Mouse (Mus musculus) ZHBTc4 (cell line): Measurements from ENCODE around the gene AU022252.
A peak's percentile ranks its signal among the peaks of the same experiment; 100 is the strongest.

Experiments used
- DNase-seq: peaks from one replicate; pipeline ENCODE4 v3.0.0-alpha.2; 2011; ENCODE audit warnings: low read depth, low spot score

Gene AU022252

GRCm38 (mm10) chr4:119232410-119233255 lies at the start of gene AU022252, which contains the start of gene P3h1:
AU022252 (minus strand) TSS chr4:119232712.
P3h1 (plus strand) TSS chr4:119232915.
- peak; percentile 99 for DNase-seq

GRCm38 (mm10) chr4:119278784-119279183 lies 46.3 kb upstream of the AU022252 start:
- peak; percentile 62 for DNase-seq

- no peak for DNase-seq
Measured at GRCm38 (mm10) chr4:119275726-119276125, 43.2 kb upstream of the AU022252 start.

GRCm38 (mm10) chr4:119275226-119275625 lies 42.7 kb upstream of the AU022252 start:
- DNase-seq = no peak

GRCm38 (mm10) chr4:119274627-119275026 lies 42.1 kb upstream of the AU022252 start:
- DNase-seq = no peak

- no peak for DNase-seq
Measured at GRCm38 (mm10) chr4:119266606-119267005, 34.1 kb upstream of the AU022252 start.

GRCm38 (mm10) chr4:119263459-119263858 lies 30.9 kb upstream of the AU022252 start:
- DNase-seq = no peak

GRCm38 (mm10) chr4:119262483-119262882 lies 30.0 kb upstream of the AU022252 start:
- no peak for DNase-seq

- DNase-seq = peak; percentile 68
Measured at GRCm38 (mm10) chr4:119261087-119261713, 28.7 kb upstream of the AU022252 start.

- DNase-seq = peak; percentile 76
Measured at GRCm38 (mm10) chr4:119259344-119260254, 27.1 kb upstream of the AU022252 start.

- no peak for DNase-seq
Measured at GRCm38 (mm10) chr4:119257083-119257482, 24.6 kb upstream of the AU022252 start.

GRCm38 (mm10) chr4:119255351-119255750 lies 22.8 kb upstream of the AU022252 start, which contains the start of gene Cldn19:
Cldn19 (plus strand) TSS chr4:119255414.
- no peak for DNase-seq

- DNase-seq = no peak
Measured at GRCm38 (mm10) chr4:119254012-119254618, 21.6 kb upstream of the AU022252 start.

GRCm38 (mm10) chr4:119252025-119252808 lies 19.7 kb upstream of the AU022252 start:
- DNase-seq = no peak

GRCm38 (mm10) chr4:119248407-119248965 lies 16.0 kb upstream of the AU022252 start:
- no peak for DNase-seq

- DNase-seq = peak; percentile 96
Measured at GRCm38 (mm10) chr4:119247462-119248235, 15.1 kb upstream of the AU022252 start.

GRCm38 (mm10) chr4:119246688-119247225 lies 14.2 kb upstream of the AU022252 start:
- DNase-seq = no peak

GRCm38 (mm10) chr4:119245961-119246360 lies 13.4 kb upstream of the AU022252 start:
- no peak for DNase-seq

GRCm38 (mm10) chr4:119245556-119245955 lies 13.0 kb upstream of the AU022252 start:
- DNase-seq = no peak
